Mouse (Mus musculus) G1E-ER4 (cell line): ENCODE results near the gene St13. TPM values are rescaled to one million over a fixed set of nuclear protein-coding genes. Genes with fewer than 3 reads are reported as not detected.

ENCODE experiments used
- GATA1 ChIP-seq: IDR thresholded peaks from one replicate; pipeline ENCODE4 v1.8.0; 2012; ENCODE audit warnings: low read length, inconsistent platforms
- polyA plus RNA-seq: library from polyadenylated mRNA; stranded (reverse); fragments of >175 nt; gene quantifications from 2 replicates; pipeline ENCODE4 v1.2.3, GENCODE M21; 2012

The St13 gene
- polyA plus RNA-seq, 1 experiment = 387 TPM

DNA sequence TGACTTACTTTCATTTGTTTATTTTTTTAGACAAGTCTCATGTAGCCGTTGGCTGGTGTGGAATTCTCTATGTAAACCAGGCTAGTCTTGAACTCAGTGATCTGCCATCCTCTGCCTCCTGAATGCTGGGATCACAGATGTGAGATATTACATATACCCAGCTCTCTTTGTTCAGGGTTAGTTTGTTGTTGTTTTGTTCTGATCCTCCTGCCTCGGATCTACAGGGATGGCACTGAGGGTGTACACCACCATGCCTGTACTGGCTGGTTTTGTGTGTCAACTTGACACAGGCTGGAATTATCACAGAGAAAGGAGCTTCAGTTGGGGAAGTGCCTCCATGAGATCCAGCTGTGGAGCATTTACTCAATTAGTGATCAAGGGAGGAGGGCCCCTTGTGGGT lies 51.5 kb downstream of the St13 start:
- TF ChIP-seq GATA1 = no peak

DNA sequence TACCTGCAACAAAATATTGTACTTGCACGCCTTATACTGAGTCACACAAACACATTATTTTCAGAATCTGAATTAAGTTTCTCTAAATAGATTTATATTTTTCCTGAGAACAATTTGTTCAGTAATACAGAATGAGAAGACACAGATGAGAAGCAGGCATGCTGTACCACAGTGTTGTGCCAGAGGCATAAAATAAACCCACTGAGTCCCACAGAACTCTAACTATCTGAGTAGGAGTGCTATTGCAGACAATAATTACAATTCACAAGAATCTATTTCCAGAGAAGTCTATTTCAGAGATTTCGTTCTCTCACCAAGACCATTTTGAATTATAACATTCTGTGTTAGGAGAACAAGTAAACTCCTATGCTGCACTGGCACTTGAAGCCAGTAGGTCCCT lies 52.4 kb downstream of the St13 start:
- no peak for TF ChIP-seq GATA1

DNA sequence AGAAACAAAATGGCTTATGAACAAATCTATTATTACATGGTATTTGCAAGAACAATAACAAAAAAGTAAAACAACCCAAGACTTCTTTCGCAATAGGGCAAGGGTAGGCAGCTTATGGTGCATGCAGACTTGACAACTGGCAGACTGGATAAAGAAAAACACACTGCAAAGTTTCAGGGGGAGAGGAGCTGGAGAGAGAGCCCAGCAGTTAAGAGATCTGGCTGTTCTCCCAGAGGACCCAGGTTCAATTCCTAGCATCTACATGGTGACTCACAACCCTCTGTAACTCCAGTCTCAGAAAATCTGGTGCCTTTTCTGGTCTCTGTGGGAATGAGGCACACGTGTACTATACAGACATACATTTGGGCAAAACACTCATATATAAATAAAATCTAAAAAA lies 58.5 kb downstream of the St13 start:
- TF ChIP-seq GATA1 = no peak

DNA sequence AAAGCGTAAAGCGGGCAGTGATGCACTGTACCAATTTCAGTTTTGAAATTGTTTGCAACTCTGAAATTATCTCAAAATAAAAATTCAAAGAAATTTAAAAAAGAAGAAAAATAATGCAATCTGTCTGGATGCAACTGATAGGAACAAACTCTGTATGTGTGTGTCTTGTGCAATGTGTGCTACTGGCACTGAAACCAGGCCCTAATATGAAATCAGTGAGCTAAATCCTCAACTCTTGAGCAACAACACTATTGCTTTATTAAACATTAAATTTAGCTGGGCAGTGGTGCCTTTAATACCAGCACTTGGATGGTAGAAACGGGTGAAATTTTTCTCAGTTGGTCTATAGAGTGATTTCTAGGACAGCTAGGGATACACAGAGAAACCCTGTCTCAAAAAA lies 60.7 kb downstream of the St13 start:
- no peak for TF ChIP-seq GATA1

DNA sequence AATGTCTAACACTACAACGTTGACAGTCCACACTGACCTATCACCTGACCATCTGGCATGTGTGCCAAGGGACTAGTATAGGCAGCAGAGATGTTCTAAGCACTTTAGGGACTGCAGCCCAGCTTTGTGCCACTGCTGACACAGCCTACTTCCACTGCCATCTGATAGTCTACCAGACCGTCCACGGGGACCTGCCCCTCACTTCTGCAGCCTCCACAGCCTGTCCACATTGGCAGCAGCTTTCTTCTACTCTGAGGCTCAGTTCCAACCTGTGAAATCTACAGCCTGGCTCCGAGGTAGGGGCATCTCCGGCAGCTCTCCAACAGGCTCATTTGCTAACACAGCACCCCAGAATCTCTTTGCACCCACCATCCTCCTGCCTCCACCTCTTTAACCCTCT lies 63.4 kb downstream of the St13 start:
- TF ChIP-seq GATA1 = no peak

DNA sequence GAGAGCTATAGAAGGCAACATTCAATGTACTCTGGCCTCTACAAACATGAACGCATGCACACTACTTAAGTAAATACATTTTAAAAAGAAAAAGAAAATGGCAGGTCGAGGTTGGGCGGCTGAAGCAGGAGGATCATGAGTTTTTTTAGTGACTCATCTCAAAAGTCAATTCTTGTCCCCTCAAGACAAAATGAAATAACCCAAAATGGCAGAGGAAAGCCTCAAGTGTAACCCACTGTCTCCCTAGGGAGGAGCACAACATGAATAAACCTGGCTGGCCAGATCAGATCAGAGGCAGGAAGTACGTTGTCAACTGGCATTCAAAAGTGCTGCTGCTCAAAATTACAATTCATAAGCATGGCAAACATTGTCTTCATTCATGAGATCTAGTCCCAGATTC lies 67.4 kb downstream of the St13 start:
- TF ChIP-seq GATA1 = no peak

DNA sequence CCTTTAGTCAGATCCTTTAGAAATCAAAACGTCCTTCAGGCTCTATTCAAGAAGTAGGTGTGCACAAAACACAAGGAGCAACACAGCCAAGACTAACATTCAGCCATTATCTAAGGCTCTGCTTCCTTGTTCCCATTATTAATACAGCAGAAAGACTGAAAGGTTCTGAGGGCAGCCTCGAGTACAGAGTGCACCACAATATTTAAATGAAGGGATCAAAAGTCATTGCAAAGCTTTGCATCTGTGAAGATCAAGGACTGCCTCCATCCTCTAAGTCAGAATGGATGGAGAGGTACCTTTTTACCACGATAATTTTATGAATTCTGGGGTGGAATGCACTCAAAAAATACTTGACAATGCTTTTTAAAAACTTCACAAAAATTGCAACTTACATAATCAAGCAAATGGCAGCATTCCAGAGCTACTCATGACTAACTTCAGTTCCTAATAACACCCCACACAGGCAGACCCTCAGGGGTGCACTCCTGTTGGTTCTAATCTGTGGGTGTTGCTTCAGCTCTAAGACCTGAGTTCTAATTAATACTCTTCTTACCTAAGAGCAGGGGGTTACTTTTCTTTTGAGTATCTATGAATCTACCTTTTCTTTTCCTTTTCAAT lies 69.0 kb downstream of the St13 start:
- TF ChIP-seq GATA1 = no peak

DNA sequence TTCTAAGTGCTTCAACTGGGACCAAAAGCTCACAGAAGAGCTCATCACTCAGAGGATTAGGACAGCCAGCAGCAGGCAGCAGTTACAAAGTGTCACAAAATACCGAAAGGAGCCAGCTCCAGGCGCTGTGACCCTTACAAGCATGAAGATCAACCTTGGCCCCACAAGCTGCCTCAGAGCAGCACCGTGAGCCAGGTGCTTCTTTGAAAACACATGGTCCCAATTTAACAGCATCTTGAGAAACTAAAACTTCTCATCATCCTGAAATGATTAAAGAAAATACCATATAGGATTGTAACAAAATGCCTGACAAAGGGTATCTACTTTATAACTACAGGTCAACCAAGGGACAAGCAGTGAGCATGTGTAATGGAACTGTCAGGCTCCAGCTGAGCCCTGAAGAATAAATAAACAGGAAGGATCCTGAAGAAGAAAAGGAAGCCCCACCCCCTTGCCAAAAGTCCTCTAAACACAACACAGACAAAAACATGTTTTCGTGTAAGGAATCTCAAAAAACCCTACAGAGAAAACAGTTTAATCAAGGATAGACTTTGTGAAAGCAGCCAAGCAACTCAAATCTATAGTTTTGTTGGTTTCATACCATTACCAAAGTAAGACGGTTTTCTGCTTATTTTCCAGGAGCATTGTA lies 70.0 kb downstream of the St13 start:
- TF ChIP-seq GATA1 = no peak

DNA sequence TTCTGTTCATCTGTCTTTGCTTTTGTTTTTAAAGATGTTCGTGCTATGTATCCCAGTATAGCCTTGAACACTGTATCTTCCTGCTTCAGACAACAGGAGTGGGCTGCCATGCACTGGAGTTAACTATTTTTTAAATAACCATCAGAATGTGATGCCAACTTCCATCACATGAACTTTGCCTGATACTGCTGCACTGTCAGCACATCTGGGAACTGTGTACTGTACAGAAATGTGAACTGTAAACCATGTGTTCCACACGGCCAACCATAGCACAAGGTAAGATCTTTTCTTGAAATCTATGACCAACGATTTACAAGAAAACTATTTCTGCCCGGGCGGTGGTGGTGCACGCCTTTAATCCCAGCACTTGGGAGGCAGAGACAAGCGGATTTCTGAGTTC lies 72.4 kb downstream of the St13 start:
- no peak for TF ChIP-seq GATA1

DNA sequence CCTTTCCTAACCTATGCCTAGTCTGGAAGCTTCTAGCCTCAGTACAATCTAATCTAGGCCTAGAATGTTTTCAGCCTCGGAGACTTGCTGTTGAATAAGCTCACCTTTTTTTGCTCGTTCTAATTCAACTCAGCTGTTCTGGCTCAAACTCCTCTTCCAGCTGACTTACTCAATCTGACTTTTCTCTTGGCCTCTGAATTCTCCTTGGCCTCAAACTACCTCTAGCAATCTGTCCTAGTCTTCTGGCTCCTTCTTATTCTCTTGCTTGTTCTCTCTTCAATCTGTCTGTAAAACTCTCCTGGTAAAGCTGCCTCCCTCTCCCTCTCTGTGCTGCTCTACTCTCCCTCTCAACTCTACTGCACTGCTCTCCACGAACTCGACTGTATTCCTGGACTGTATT lies 74.9 kb downstream of the St13 start:
- TF ChIP-seq GATA1 = no peak

DNA sequence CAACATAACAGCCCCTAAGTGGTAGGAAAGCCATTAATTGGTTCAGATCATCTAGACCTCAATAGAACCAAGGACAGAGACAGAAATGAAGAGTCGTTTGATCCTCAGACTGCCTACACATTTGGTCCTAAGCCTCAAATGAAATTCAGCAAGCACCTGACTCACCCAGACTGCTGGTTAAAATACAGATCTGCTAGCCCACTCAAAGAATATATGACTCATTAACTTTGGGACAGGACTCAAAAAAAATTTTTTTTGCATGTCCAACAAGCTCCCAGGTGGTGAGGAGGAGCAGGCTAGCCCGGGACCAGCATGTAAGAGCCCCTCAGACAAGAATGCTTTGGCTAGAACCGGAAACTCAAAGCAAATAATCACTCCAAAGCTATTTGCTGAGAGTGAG lies 79.7 kb downstream of the St13 start:
- no peak for TF ChIP-seq GATA1

DNA sequence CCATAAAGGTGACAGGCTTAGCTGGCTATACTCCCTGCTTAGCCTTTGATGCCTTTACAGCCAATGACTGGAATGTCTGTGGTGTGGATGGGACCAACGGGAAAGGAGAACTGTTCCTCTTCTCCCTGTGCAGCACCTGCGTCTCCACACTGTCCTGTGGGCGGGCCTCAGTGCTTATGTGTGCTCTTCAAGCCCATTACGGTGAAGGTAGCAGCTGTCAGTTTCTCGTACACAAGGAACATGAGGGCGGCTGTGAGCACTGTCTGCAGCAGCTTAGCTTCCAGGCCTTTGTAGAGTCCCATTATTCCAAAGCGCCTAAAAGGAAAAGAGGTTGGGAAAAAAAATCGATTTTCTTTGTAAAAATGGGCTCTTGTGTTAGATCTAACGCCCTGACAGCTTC lies 80.4 kb downstream of the St13 start:
- TF ChIP-seq GATA1 = no peak

DNA sequence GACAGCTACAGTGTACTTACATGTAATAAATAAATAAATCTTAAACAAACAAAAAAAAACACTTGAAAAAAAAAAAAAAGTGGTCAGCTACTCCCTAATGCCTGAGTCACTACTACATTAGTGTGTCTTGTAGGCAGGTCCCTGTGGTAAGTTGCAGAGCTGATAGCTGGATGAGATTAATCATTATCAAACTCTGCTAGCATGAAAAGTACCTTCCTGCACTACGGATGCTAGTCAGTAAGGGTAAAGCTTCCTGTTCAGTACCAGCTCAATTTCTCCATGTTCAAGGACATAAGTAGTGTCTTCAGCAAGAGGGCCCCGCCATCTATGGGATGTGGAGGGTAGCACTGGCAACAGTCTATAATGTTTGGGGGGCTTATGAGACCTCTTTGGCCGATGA lies 85.9 kb downstream of the St13 start:
- no peak for TF ChIP-seq GATA1

Other genes starting within 250 kb of the St13 start
- 17.3 and 17.8 TPM in 2 replicates for gene Mrtfa, start 209.3 kb downstream of the St13 start, polyA plus RNA-seq
- gene Mchr1, start 164.6 kb downstream of the St13 start, polyA plus RNA-seq = not detected in 2 replicates
- 1.1 and 1.7 TPM in 2 replicates for gene Slc25a17, start 39.3 kb downstream of the St13 start, polyA plus RNA-seq
- 0.75 and 1.2 TPM in 2 replicates for gene Xpnpep3, start 61 bp upstream of the St13 start, polyA plus RNA-seq
- not detected in 2 replicates for gene Dnajb7, start 8.2 kb upstream of the St13 start, polyA plus RNA-seq
- 18.6 and 63.0 TPM in 2 replicates for gene Rbx1, start 66.2 kb upstream of the St13 start, polyA plus RNA-seq
- 26.2 and 28.9 TPM in 2 replicates for gene Ep300, start 185.3 kb upstream of the St13 start, polyA plus RNA-seq